Mouse (Mus musculus): ENCODE data around the gene Ccl12. TPM values are rescaled to one million over a fixed set of nuclear protein-coding genes. Genes with fewer than 3 reads are reported as not detected.

Gene Ccl12
- polyA plus RNA-seq, 1 experiment from 2014 or later = 1.6 TPM

GRCm38 (mm10) chr11:82084360-82084759 lies 17.3 kb upstream of the Ccl12 start:
- no peaks in the 10 kb centered on the region for H3K27me3 ChIP-seq (replicated peaks)
- no peak for ATAC-seq (replicated peaks)
- H3K9ac ChIP-seq = no peak overlapping the region
- H3K27ac ChIP-seq = no peak overlapping the region
- no peaks in the 10 kb centered on the region for H3K9me3 ChIP-seq
- 83% methylated on average over 3 of the region's 3 CpGs for WGBS
- H3K36me3 ChIP-seq (replicated peaks) = no peaks in the 10 kb centered on the region
- no peak overlapping the region for H3K4me2 ChIP-seq
- no peaks in the 10 kb centered on the region for H3K4me1 ChIP-seq
- H3K4me3 ChIP-seq = no peak overlapping the region

GRCm38 (mm10) chr11:82099511-82100323 lies 1.9 kb upstream of the Ccl12 start:
- no peak for ATAC-seq (replicated peaks)
- no peaks in the 10 kb centered on the region for H3K9me3 ChIP-seq
- H3K4me1 ChIP-seq = no peaks in the 10 kb centered on the region
- 88% methylated on average over 10 of the region's 10 CpGs for WGBS
- H3K27me3 ChIP-seq (replicated peaks) = no peaks in the 10 kb centered on the region
- no peak overlapping the region for H3K4me3 ChIP-seq
- no peak overlapping the region for H3K27ac ChIP-seq
- H3K36me3 ChIP-seq (replicated peaks) = no peaks in the 10 kb centered on the region
- H3K9ac ChIP-seq = no peak overlapping the region
- no peak overlapping the region for H3K4me2 ChIP-seq

GRCm38 (mm10) chr11:82101087-82101486 lies 558 bp upstream of the Ccl12 start:
- WGBS = 89% methylated on average over 4 of the region's 4 CpGs
- ATAC-seq (replicated peaks) = no peak
- H3K9ac ChIP-seq = no peak overlapping the region
- no peaks in the 10 kb centered on the region for H3K4me1 ChIP-seq
- no peak overlapping the region for H3K4me3 ChIP-seq
- no peak overlapping the region for H3K27ac ChIP-seq
- H3K4me2 ChIP-seq = no peak overlapping the region
- H3K9me3 ChIP-seq = no peaks in the 10 kb centered on the region
- H3K27me3 ChIP-seq (replicated peaks) = no peaks in the 10 kb centered on the region
- H3K36me3 ChIP-seq (replicated peaks) = no peaks in the 10 kb centered on the region

- no peak overlapping the region for H3K4me3 ChIP-seq
- H3K27me3 ChIP-seq (replicated peaks) = no peaks in the 10 kb centered on the region
- no peak overlapping the region for H3K4me2 ChIP-seq
- ATAC-seq (replicated peaks) = no peak
- no peaks in the 10 kb centered on the region for H3K9me3 ChIP-seq
- no peak overlapping the region for H3K27ac ChIP-seq
- no peaks in the 10 kb centered on the region for H3K4me1 ChIP-seq
- no peak overlapping the region for H3K9ac ChIP-seq
- H3K36me3 ChIP-seq (replicated peaks) = no peaks in the 10 kb centered on the region
These were observed 8.0 kb downstream of the Ccl12 start for GRCm38 (mm10) chr11:82109611-82110010.

- no peaks in the 10 kb centered on the region for H3K9me3 ChIP-seq
- no peak overlapping the region for H3K4me3 ChIP-seq
- no peaks in the 10 kb centered on the region for H3K27me3 ChIP-seq (replicated peaks)
- no peak overlapping the region for H3K4me2 ChIP-seq
- no peak for ATAC-seq (replicated peaks)
- WGBS = 80% methylated on average over 6 of the region's 6 CpGs
- H3K4me1 ChIP-seq = no peaks in the 10 kb centered on the region
- H3K27ac ChIP-seq = no peak overlapping the region
- H3K36me3 ChIP-seq (replicated peaks) = no peaks in the 10 kb centered on the region
- H3K9ac ChIP-seq = no peak overlapping the region
These were observed 9.0 kb downstream of the Ccl12 start for GRCm38 (mm10) chr11:82110372-82111248.

GRCm38 (mm10) chr11:82114885-82115284 lies 13.2 kb downstream of the Ccl12 start, which contains the start of gene Ccl8:
Ccl8 (plus strand) TSS chr11:82115185.
- Histone ChIP-seq H3K36me3 (replicated peaks) (no peaks in the 10 kb centered on the region), H3K9me3 (no peaks in the 10 kb centered on the region), H3K4me1 (no peaks in the 10 kb centered on the region), H3K9ac (no peak within 1 kb of the TSS), H3K4me3 (no peak within 1 kb of the TSS), H3K27me3 (replicated peaks) (no peaks in the 10 kb centered on the region), H3K27ac (no peak within 1 kb of the TSS), H3K4me2 (no peak within 1 kb of the TSS)
- no peak for ATAC-seq (replicated peaks)
- WGBS = 77% methylated on average over 3 of the region's 3 CpGs

- Histone ChIP-seq H3K36me3 (replicated peaks) (no peaks in the 10 kb centered on the region), H3K4me3 (no peak overlapping the region), H3K9me3 (no peaks in the 10 kb centered on the region), H3K27me3 (replicated peaks) (no peaks in the 10 kb centered on the region), H3K27ac (no peak overlapping the region), H3K4me2 (no peak overlapping the region), H3K9ac (no peak overlapping the region), H3K4me1 (no peaks in the 10 kb centered on the region)
- ATAC-seq (replicated peaks) = no peak
- 85% methylated on average over 3 of the region's 3 CpGs for WGBS
These were observed 14.4 kb downstream of the Ccl12 start for GRCm38 (mm10) chr11:82116041-82116440.

GRCm38 (mm10) chr11:82132977-82133376 lies 31.3 kb downstream of the Ccl12 start:
- WGBS = 71% methylated on average over 1 of the region's 1 CpGs

GRCm38 (mm10) chr11:82136196-82136595 lies 34.6 kb downstream of the Ccl12 start:
- Histone ChIP-seq H3K27me3 (replicated peaks) (no peaks in the 10 kb centered on the region), H3K4me1 (peaks cover 4% of the 10 kb centered on the region; the same call in 1 of the 2 replicates), H3K9ac (no peak overlapping the region), H3K4me3 (no peak overlapping the region), H3K27ac (no peak overlapping the region), H3K36me3 (replicated peaks) (no peaks in the 10 kb centered on the region), H3K4me2 (no peak overlapping the region), H3K9me3 (no peaks in the 10 kb centered on the region)
- no peak for ATAC-seq (replicated peaks)
- WGBS = 94% methylated on average over 2 of the region's 2 CpGs

More at GRCm38 (mm10) chr11:82132977-82133376, 31.3 kb downstream of the Ccl12 start:
- Histone ChIP-seq H3K9ac (no peak overlapping the region), H3K36me3 (replicated peaks) (no peaks in the 10 kb centered on the region), H3K27ac (no peak overlapping the region), H3K4me1 (no peaks in the 10 kb centered on the region), H3K27me3 (replicated peaks) (no peaks in the 10 kb centered on the region), H3K9me3 (no peaks in the 10 kb centered on the region), H3K4me2 (no peak overlapping the region), H3K4me3 (no peak overlapping the region)
- no peak for ATAC-seq (replicated peaks)

- WGBS = 65% methylated on average over 7 of the region's 7 CpGs
- no peak overlapping the region for H3K9ac ChIP-seq
- no peak overlapping the region for H3K4me2 ChIP-seq
- no peak overlapping the region for H3K4me3 ChIP-seq
- H3K36me3 ChIP-seq (replicated peaks) = no peaks in the 10 kb centered on the region
- no peaks in the 10 kb centered on the region for H3K9me3 ChIP-seq
- H3K27ac ChIP-seq = no peak overlapping the region
- ATAC-seq (replicated peaks) = no peak
- no peaks in the 10 kb centered on the region for H3K27me3 ChIP-seq (replicated peaks)
- peaks cover 4% of the 10 kb centered on the region; the same call in 1 of the 2 replicates for H3K4me1 ChIP-seq
These were observed 37.9 kb downstream of the Ccl12 start for GRCm38 (mm10) chr11:82139492-82140094.

Data from midbrain, embryonic 15.5 days (tissue).